Mouse (Mus musculus) stomach, postnatal 0 days (tissue): Measurements from ENCODE around the gene Lrmda.

ENCODE experiments used
- CTCF ChIP-seq: IDR thresholded peaks from 2 replicates; pipeline ENCODE4 v1.5.1; 2016; ENCODE audit warnings: antibody characterized with exemption, low read depth, mild to moderate bottlenecking, moderate library complexity
- EP300 ChIP-seq: optimal IDR thresholded peaks from 2 replicates; pipeline ENCODE3; 2016; ENCODE audit warnings: antibody characterized with exemption

GRCm38 (mm10) chr14:22109423-22109822 lies 89.9 kb downstream of the Lrmda start:
- no peak for TF ChIP-seq CTCF
- TF ChIP-seq EP300, result no peak
